Mouse (Mus musculus) G1E (cell line): Measurements from ENCODE around the gene Khnyn.
A peak's percentile ranks its signal among the peaks of the same experiment; 100 is the strongest.

Source experiments
- CTCF ChIP-seq: IDR thresholded peaks from 2 replicates; pipeline ENCODE4 v1.5.1; 2012; ENCODE audit warnings: low read depth, low read length, inconsistent platforms, mixed read lengths
- GATA1 ChIP-seq: IDR thresholded peaks from 2 replicates; pipeline ENCODE4 v1.6.1; 2012; ENCODE audit warnings: borderline replicate concordance, low read length, inconsistent platforms, mixed read lengths
- GATA2 ChIP-seq: IDR thresholded peaks from 2 replicates; pipeline ENCODE4 v1.6.1; 2012; ENCODE audit warnings: low read depth, low read length, inconsistent platforms, borderline replicate concordance
- POLR2AphosphoS5 ChIP-seq: IDR thresholded peaks from 2 replicates; pipeline ENCODE4 v1.6.1; 2012; ENCODE audit warnings: low read depth, low read length, inconsistent platforms; ENCODE audit not compliant: insufficient replicate concordance
- TAL1 ChIP-seq: conservative IDR thresholded peaks from 2 replicates; pipeline ENCODE4 v1.6.1; 2012; ENCODE audit warnings: low read depth, low read length, inconsistent platforms, mixed read lengths

- TF ChIP-seq CTCF (0 out of 2 replicates have a peak, but pooled peaks have one; percentile 16), GATA1 (no peak), TAL1 (no peak), POLR2AphosphoS5 (no peak), GATA2 (no peak)
Measured at GRCm38 (mm10) chr14:55940070-55940800, 55.5 kb downstream of the Khnyn start.
